Mouse (Mus musculus) MEL (cell line): ENCODE results near the gene Cdc42bpb.

ENCODE experiments used
- CTCF ChIP-seq, 3 experiments: IDR thresholded peaks in 2 of 3; conservative IDR thresholded peaks in 1 of 3; 2 replicates each; pipeline ENCODE4 v1.5.1; 2011 to 2012; ENCODE audit warnings: low read length in 3 of 3, low read depth in 2 of 3, mild to moderate bottlenecking in 2 of 3, improper control_type of control experiment in 1 of 3, inconsistent platforms in 1 of 3, mixed read lengths in 1 of 3, moderate library complexity in 1 of 3; ENCODE audit not compliant: control insufficient read depth in 1 of 3, insufficient read depth in 1 of 3, poor library complexity in 1 of 3, severe bottlenecking in 1 of 3
- MAFK ChIP-seq: IDR thresholded peaks from 2 replicates; pipeline ENCODE4 v1.6.1; 2011; ENCODE audit warnings: low read depth, mild to moderate bottlenecking, low read length, improper control_type of control experiment, borderline replicate concordance
- MAX ChIP-seq: IDR thresholded peaks from 2 replicates; pipeline ENCODE4 v1.6.1; 2011; ENCODE audit warnings: low read length, improper control_type of control experiment
- POLR2A ChIP-seq, 2 experiments: IDR thresholded peaks; 2 replicates each; pipeline ENCODE4 v1.6.1; 2011 to 2012; ENCODE audit warnings: low read length in 2 of 2, mild to moderate bottlenecking in 2 of 2, control low read depth in 1 of 2, improper control_type of control experiment in 1 of 2, low read depth in 1 of 2, moderate library complexity in 1 of 2; ENCODE audit not compliant: control insufficient read depth in 1 of 2, insufficient read depth in 1 of 2, poor library complexity in 1 of 2
- ZMIZ1 ChIP-seq: IDR thresholded peaks from 2 replicates; pipeline ENCODE4 v1.6.1; 2012; ENCODE audit warnings: low read depth, mild to moderate bottlenecking, inconsistent platforms, low read length, improper control_type of control experiment, moderate library complexity

DNA sequence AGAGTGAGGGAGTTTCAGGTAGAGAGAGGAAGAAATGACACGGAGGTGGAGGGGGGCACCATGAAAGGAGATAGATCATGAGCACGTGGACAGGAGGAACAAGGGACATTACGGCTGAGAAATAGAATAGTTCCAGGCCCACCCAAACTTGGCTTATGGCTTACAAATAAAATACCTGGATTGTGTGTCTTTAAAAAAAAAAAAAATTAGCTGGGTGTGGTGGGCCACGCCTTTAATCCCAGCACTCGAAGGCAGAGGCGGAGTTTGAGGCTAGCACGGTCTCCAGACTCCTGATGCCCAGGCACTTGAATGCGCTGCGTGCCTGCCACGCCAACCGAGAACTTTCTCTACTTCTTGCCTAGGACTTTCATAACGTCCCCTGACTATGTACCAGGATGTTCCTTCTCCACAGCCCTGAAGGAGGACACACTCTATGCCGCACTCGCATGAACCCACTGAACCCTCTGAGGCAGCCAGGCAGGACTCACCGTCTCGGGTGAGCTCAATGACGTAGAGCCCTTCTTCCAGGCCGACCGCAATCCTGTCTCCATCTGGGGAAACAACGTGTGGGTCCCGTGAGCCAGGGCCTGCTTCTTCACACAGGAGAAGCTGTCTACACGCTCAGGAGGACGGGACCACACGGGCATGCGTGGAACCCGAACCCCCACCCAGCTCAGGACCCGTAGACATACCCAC is 76.0 kb downstream of the Cdc42bpb start:
- no peak for TF ChIP-seq CTCF (IDR thresholded peaks at IDR 0.05 in 2 of 3, conservative IDR thresholded peaks at IDR 0.05 in 1 of 3; ENCODE audit: control insufficient read depth in 1 of 3, insufficient read depth in 1 of 3, low read depth in 2 of 3, low read length in 3 of 3, poor library complexity in 1 of 3, severe bottlenecking in 1 of 3)
- no peak for TF ChIP-seq MAFK
- TF ChIP-seq MAX: no peak
- no peak for TF ChIP-seq ZMIZ1
- TF ChIP-seq POLR2A (IDR thresholded peaks at IDR 0.05; ENCODE audit: control insufficient read depth in 1 of 2, insufficient read depth in 1 of 2, low read depth in 1 of 2, low read length in 2 of 2, poor library complexity in 1 of 2): no peak
